Mouse (Mus musculus): ENCODE measurements around the gene Rnf157. TPM values are rescaled to one million over a fixed set of nuclear protein-coding genes. Genes with fewer than 3 reads are reported as not detected.

Gene Rnf157
- polyA plus RNA-seq, 1 experiment: 3.6 TPM

DNA sequence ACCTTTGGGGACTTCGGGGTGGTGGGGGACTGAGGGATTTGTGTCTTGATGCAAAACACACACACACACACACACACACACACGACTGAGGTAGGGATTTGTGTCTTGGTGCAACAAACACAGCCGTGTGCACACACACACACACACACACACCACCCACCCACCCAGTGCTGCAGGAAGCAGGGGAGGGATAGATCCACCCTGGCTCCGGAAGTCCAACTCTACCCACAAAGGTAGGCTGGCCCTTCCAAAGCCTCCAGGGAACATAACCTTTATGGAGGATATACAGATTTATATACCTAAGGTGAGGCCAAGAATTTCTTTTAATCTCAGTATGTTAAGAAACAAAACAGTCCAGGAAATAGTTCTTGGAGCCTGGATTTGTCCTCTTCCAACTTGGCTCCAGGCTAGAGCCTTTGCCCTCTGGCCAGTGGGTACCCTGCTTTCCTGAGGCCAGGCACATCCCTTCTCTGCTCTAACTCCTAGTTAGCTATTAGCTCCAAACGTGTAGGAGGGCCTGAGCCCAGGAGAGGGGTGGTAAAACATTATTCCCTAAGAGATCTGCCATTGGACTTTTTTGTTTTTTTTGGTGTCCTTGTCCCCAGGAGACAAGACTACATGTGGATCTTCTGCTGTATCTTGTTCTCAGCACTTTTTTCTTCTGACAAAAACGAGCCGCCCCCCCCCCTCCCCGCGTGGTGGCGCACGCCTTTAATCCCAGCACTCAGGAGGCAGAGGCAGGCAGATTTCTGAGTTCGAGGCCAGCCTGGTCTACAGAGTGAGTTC lies 22.3 kb upstream of the Rnf157 start:
- TF ChIP-seq CTCF (IDR thresholded peaks at IDR 0.05; ENCODE audit: insufficient read depth, low read length) (no peak), POLR2A (IDR thresholded peaks at IDR 0.05; ENCODE audit: borderline replicate concordance, extremely low read depth, low read depth, low read length) (peak; percentile 18; the same call in 1 of the 2 replicates)
- Histone ChIP-seq H3K4me1 (ENCODE audit: control insufficient read depth, insufficient read depth, low read length) (peaks cover 12% of the 10 kb centered on the region), H3K4me3 (replicated peaks; ENCODE audit: extremely low read depth, low read depth, low read length) (peak overlapping the region; percentile 91)
- no peak for DNase-seq
- 38% methylated on average over 12 of the region's 12 CpGs for WGBS

DNA sequence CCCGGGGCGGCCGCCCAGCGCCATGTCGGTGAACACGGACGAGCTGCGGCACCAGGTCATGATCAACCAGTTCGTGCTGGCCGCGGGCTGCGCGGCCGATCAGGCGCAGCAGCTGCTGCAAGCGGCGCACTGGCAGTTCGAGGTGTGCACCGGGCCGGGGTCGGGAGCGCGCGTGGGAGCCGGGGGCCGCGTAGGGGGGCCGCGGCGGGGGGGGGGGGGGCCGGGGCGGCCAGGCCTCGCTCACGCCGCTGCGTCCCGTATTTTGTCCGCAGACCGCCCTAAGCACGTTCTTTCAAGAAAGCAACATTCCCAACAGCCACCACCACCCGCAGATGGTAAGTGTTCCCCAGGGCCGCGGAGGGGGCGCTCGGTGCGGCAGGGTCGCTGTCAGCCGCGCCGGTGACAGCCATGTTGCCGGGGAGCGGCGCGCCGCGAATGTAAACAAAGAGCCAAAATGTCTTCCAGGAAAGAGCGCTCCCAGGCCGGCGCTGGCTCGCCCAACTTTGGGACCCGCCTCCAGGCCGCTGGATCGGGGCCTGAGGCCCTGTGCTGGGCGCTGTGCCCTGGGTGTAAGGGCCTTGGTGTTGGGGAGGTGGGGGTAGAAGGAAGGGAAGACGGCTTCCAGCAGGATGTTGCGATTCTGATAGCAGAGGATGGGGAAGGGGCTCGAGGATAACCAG lies 21.6 kb upstream of the Rnf157 start:
- TF ChIP-seq POLR2A (IDR thresholded peaks at IDR 0.05; ENCODE audit: borderline replicate concordance, extremely low read depth, low read depth, low read length) (peak; percentile 47), CTCF (IDR thresholded peaks at IDR 0.05; ENCODE audit: insufficient read depth, low read length) (no peak)
- WGBS: 1% methylated on average over 34 of the region's 67 CpGs
- DNase-seq: peak; percentile 74
- Histone ChIP-seq H3K4me3 (replicated peaks; ENCODE audit: extremely low read depth, low read depth, low read length) (peak overlapping the region; percentile 91), H3K4me1 (ENCODE audit: control insufficient read depth, insufficient read depth, low read length) (peaks cover 14% of the 10 kb centered on the region)

DNA sequence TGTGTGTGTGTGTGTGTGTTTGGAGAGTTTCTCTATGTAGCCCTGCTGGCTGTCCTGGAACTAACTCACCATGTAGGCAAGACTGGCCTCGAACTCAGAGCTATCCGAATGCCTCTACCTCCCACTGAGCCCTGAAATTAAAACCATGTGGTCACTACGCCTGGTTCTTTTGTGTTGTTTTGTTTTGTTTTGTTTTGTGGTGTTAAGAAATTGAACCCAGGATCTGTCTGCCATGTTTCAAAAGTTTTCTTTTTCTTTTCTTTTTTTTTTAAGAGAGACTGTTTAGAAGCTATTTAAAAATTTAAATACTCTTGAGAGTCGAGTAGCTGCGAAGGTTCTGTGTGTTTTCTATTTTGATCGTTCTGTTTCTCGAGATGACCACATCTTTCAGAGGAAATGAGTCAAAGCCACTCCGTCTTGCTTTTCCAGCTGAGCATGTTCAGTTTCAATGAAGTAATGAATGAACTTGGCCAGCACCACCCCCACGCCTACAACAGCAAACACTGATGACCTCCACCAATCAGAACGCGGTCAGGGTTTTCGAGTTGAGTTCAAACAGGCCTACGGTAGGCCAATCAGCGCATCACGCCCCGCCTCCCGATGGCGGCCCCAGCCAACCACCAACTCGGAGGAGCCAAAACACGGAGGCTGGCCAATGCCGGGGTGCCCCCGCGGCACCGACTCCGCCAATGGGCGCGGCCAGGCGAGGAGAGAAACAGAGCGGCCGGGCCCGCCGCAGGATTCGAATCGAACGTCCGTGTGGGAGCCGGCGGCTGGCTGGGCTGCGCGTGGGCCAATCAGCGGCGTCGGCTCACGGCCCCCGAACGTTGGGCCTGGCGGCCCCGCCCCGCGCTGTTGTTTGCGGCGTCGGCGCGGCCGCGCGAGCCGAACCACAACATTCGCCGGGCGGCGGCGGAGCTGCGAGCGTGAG lies 20.8 kb upstream of the Rnf157 start, which contains the start of gene Ubald2:
TSS of gene Ubald2 (plus strand) at position 739 of the 931 bp plus-strand sequence.
- peak; percentile 58; the same call in 1 of the 2 replicates for TF ChIP-seq POLR2A (IDR thresholded peaks at IDR 0.05; ENCODE audit: borderline replicate concordance, extremely low read depth, low read depth, low read length)
- no peak for TF ChIP-seq CTCF (IDR thresholded peaks at IDR 0.05; ENCODE audit: insufficient read depth, low read length)
- DNase-seq: peak; percentile 97
- WGBS: 2% methylated on average over 66 of the region's 66 CpGs
- Histone ChIP-seq H3K4me3 (replicated peaks; ENCODE audit: extremely low read depth, low read depth, low read length) (peak within 1 kb of the TSS; percentile 91), H3K4me1 (ENCODE audit: control insufficient read depth, insufficient read depth, low read length) (peaks cover 16% of the 10 kb centered on the region)

DNA sequence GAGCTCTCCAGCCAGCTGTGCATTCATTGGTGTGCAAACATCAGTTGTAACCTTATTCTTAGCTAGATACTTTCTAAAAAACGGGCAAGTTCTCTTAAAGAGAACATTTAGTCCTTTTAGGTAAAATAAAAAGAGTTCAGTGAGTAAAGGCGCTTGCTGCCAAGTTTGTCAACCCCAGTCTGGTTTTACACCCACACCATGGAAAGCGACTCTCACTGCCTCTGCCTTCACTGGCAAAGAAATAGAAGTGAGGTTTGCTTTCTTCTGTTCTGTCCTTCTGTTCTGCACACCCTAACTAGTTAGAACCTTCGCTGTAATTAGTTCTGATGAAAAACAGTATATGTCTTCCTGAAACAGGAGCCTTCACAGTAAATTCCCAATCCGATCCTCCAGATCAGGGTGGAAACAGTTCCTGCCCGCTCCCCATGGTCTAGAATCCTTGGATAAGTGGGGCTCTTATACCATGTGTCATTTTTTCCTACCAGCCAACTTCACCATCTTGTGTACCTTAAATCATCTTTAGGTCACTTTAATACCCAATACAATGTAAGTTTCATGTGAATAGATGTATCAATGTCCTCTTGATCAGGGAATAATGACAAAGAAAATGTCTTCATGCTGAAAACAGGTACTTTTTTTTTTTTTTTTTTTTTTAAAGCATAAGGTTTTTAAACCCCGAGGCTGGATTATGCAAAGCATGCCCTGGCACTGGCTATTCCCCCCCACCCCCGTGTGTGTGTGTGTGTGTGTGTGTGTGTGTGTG lies 19.9 kb upstream of the Rnf157 start:
- no peak for TF ChIP-seq CTCF (IDR thresholded peaks at IDR 0.05; ENCODE audit: insufficient read depth, low read length)
- TF ChIP-seq POLR2A (IDR thresholded peaks at IDR 0.05; ENCODE audit: borderline replicate concordance, extremely low read depth, low read depth, low read length): no peak
- Histone ChIP-seq H3K4me3 (replicated peaks; ENCODE audit: extremely low read depth, low read depth, low read length) (no peak overlapping the region), H3K4me1 (ENCODE audit: control insufficient read depth, insufficient read depth, low read length) (peaks cover 16% of the 10 kb centered on the region)
- 53% methylated on average over 8 of the region's 8 CpGs for WGBS
- no peak for DNase-seq

DNA sequence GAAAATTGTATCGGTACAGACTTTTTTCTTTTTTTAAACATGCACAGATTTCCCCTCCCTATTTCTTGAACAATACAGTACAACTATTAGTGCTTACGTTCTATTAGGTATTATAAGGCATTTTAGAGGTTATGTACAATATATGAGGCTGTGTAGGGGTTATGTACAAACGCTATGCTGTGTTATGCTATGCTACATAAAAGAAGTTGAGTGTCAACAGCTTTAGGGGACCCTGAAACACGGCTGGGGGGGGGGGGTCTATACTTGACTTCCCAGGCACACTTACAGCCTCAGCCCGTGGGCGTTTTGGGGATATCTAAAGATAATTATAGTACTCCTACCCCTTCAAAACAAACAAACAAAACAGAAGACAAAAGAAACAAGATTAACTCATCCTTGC lies 19.3 kb upstream of the Rnf157 start:
- TF ChIP-seq CTCF (IDR thresholded peaks at IDR 0.05; ENCODE audit: insufficient read depth, low read length): no peak
- TF ChIP-seq POLR2A (IDR thresholded peaks at IDR 0.05; ENCODE audit: borderline replicate concordance, extremely low read depth, low read depth, low read length): no peak
- DNase-seq: no peak
- 58% methylated on average over 6 of the region's 6 CpGs for WGBS
- no peak overlapping the region for H3K4me3 ChIP-seq (replicated peaks; ENCODE audit: extremely low read depth, low read depth, low read length)
- peaks cover 9% of the 10 kb centered on the region for H3K4me1 ChIP-seq (ENCODE audit: control insufficient read depth, insufficient read depth, low read length)

DNA sequence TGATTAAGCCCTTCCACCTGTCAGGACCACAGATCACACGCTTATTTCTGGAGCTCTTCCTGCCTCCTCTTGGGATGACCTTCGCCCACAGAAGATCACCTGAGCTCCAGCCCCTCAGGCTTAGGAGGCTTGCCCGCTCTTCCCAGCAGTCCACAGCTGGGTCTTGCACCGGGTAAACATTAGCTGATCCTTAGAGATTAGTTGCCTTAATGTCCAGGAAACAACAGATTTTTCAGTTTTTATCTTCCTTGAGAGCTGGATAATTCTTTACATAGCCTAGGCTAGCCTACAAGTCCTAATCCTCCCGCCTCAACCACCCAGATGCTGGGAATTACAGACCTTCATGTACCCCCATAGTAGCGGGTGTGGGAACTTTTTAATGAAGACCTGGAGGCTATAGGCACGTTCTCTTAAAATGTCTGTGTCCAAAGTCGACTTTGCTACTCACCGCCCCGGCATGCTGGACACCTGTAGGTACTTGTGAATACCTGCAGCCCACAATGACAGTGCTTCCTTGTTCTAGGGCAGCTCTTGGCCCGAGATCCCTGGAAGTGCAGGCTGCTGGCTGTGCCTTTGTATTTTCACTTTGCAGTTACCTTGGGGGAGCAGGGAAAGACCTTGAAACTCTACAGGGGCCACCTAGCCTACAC lies 18.7 kb upstream of the Rnf157 start:
- DNase-seq: no peak
- WGBS: 57% methylated on average over 11 of the region's 11 CpGs
- Histone ChIP-seq H3K4me3 (replicated peaks; ENCODE audit: extremely low read depth, low read depth, low read length) (no peak overlapping the region), H3K4me1 (ENCODE audit: control insufficient read depth, insufficient read depth, low read length) (peaks cover 6% of the 10 kb centered on the region)
- TF ChIP-seq CTCF (IDR thresholded peaks at IDR 0.05; ENCODE audit: insufficient read depth, low read length) (no peak), POLR2A (IDR thresholded peaks at IDR 0.05; ENCODE audit: borderline replicate concordance, extremely low read depth, low read depth, low read length) (no peak)

DNA sequence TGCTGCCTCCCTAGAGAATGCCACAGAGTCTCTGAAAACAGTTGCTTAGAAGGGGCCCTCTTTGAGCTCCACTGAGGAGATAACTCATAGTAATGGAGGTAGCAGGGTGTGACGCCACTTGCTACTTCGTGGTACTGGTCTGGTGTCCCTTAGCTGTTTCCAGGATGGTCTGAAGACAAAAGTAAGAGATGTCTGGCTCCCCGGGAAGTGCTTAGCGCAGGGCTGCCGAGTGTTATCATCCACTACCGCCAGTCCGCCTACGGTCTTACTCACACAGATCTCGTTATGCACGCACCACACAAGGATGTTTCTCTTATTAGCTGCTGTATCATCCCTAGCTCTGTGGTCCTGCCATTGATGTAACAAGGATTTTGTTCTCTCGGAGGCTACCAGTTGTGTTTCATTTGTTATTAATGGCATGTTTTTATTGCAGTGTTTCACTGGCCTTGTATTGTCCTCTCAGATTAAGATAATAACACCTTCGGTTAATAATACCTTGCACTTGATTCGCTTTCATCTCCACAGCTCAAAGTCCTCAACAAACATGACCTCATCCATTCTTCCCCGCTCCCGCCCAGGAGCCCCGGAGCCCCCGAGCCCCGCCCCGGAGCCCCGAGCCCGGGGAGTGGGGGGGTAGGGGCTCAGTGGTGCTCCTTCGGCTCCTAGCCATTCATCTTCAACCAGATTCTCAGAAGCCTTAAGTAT lies 18.0 kb upstream of the Rnf157 start:
- no peak for DNase-seq
- no peak for TF ChIP-seq CTCF (IDR thresholded peaks at IDR 0.05; ENCODE audit: insufficient read depth, low read length)
- TF ChIP-seq POLR2A (IDR thresholded peaks at IDR 0.05; ENCODE audit: borderline replicate concordance, extremely low read depth, low read depth, low read length): no peak
- H3K4me3 ChIP-seq (replicated peaks; ENCODE audit: extremely low read depth, low read depth, low read length): no peak overlapping the region
- WGBS: 33% methylated on average over 22 of the region's 22 CpGs
- peaks cover 6% of the 10 kb centered on the region for H3K4me1 ChIP-seq (ENCODE audit: control insufficient read depth, insufficient read depth, low read length)

Measured in lung, adult 2 months (tissue).